Mouse (Mus musculus): ENCODE measurements around the gene Vdr. TPM values are rescaled to one million over a fixed set of nuclear protein-coding genes. Genes with fewer than 3 reads are reported as not detected.
A peak's percentile ranks its signal among the peaks of the same experiment; 100 is the strongest.

The Vdr gene
- polyA plus RNA-seq, 2 experiments = 0.11 to 0.15 TPM

GRCm38 (mm10) chr15:97816199-97816994, 94.0 kb downstream of the Vdr start:
- ATAC-seq (ENCODE audit: insufficient read depth) (no peak), DNase-seq (ENCODE audit: low read depth in 3 of 3, low spot score in 3 of 3) (no peak)
- Histone ChIP-seq H3K4me2 (ENCODE audit: low read depth) (no peak overlapping the region), H3K27ac (no peak overlapping the region), H3K36me3 (replicated peaks; ENCODE audit: control insufficient read depth, insufficient read depth, low read depth) (no peaks in the 10 kb centered on the region), H3K4me3 (ENCODE audit: insufficient read depth in 1 of 2, low read depth in 2 of 2, low read length in 2 of 2) (no peak overlapping the region), H3K4me1 (replicated peaks; ENCODE audit: control insufficient read depth in 2 of 2, insufficient read depth in 2 of 2, low read length in 1 of 2) (peaks cover 0 to 9% of the 10 kb centered on the region in 2 experiments; a peak in 2 of 4 replicates), H3K9me3 (ENCODE audit: control insufficient read depth, low read length) (no peaks in the 10 kb centered on the region), H3K27me3 (ENCODE audit: control insufficient read depth, insufficient read depth, low read length) (no peaks in the 10 kb centered on the region), H3K9ac (replicated peaks) (no peak overlapping the region)
- WGBS (ENCODE audit: insufficient replicate concordance) = 46% methylated on average over 17 of the region's 17 CpGs
- TF ChIP-seq CTCF (IDR thresholded peaks at IDR 0.05; ENCODE audit: low read depth) (peak; percentile 27; the same call in 1 of the 2 replicates), EP300 (IDR thresholded peaks at IDR 0.05; ENCODE audit: low read depth) (no peak)

- no peak overlapping the region for H3K4me2 ChIP-seq (ENCODE audit: low read depth)
- H3K27ac ChIP-seq = no peak overlapping the region
- WGBS (ENCODE audit: insufficient replicate concordance) = 76% methylated on average over 4 of the region's 4 CpGs
- ATAC-seq (ENCODE audit: insufficient read depth) (no peak), DNase-seq (ENCODE audit: low read depth in 3 of 3, low spot score in 3 of 3) (no peak)
- TF ChIP-seq CTCF (IDR thresholded peaks at IDR 0.05; ENCODE audit: low read depth) (no peak), EP300 (IDR thresholded peaks at IDR 0.05; ENCODE audit: low read depth) (no peak)
- no peaks in the 10 kb centered on the region for H3K36me3 ChIP-seq (replicated peaks; ENCODE audit: control insufficient read depth, insufficient read depth, low read depth)
- H3K27me3 ChIP-seq (ENCODE audit: control insufficient read depth, insufficient read depth, low read length) = no peaks in the 10 kb centered on the region
- H3K9ac ChIP-seq (replicated peaks) = no peak overlapping the region
- peaks cover 0 to 9% of the 10 kb centered on the region in 2 experiments; a peak in 2 of 4 replicates for H3K4me1 ChIP-seq (replicated peaks; ENCODE audit: control insufficient read depth in 2 of 2, insufficient read depth in 2 of 2, low read length in 1 of 2)
- no peaks in the 10 kb centered on the region for H3K9me3 ChIP-seq (ENCODE audit: control insufficient read depth, low read length)
- no peak overlapping the region for H3K4me3 ChIP-seq (ENCODE audit: insufficient read depth in 1 of 2, low read depth in 2 of 2, low read length in 2 of 2)
Measured at GRCm38 (mm10) chr15:97815254-97815653, 95.2 kb downstream of the Vdr start.

- H3K9me3 ChIP-seq (ENCODE audit: control insufficient read depth, low read length) = no peaks in the 10 kb centered on the region
- no peaks in the 10 kb centered on the region for H3K27me3 ChIP-seq (ENCODE audit: control insufficient read depth, insufficient read depth, low read length)
- 53% methylated on average over 5 of the region's 5 CpGs for WGBS (ENCODE audit: insufficient replicate concordance)
- H3K9ac ChIP-seq (replicated peaks) = no peak overlapping the region
- H3K4me1 ChIP-seq (replicated peaks; ENCODE audit: control insufficient read depth in 2 of 2, insufficient read depth in 2 of 2, low read length in 1 of 2) = peaks cover 0 to 9% of the 10 kb centered on the region in 2 experiments; a peak in 2 of 4 replicates
- H3K36me3 ChIP-seq (replicated peaks; ENCODE audit: control insufficient read depth, insufficient read depth, low read depth) = no peaks in the 10 kb centered on the region
- no peak overlapping the region for H3K27ac ChIP-seq
- H3K4me3 ChIP-seq (ENCODE audit: insufficient read depth in 1 of 2, low read depth in 2 of 2, low read length in 2 of 2) = no peak overlapping the region
- TF ChIP-seq EP300 (IDR thresholded peaks at IDR 0.05; ENCODE audit: low read depth) (no peak), CTCF (IDR thresholded peaks at IDR 0.05; ENCODE audit: low read depth) (no peak)
- no peak overlapping the region for H3K4me2 ChIP-seq (ENCODE audit: low read depth)
- no peak for ATAC-seq (ENCODE audit: insufficient read depth)
- DNase-seq (ENCODE audit: low read depth in 3 of 3, low spot score in 3 of 3) = no peak
Measured at GRCm38 (mm10) chr15:97814703-97815102, 95.7 kb downstream of the Vdr start.

- no peak for DNase-seq (ENCODE audit: low read depth in 3 of 3, low spot score in 3 of 3)
- WGBS (ENCODE audit: insufficient replicate concordance) = 65% methylated on average over 21 of the region's 21 CpGs
Measured at GRCm38 (mm10) chr15:97813452-97814204, 96.8 kb downstream of the Vdr start.

GRCm38 (mm10) chr15:97812875-97813274, 97.6 kb downstream of the Vdr start:
- no peak for ATAC-seq (ENCODE audit: insufficient read depth)
- no peak overlapping the region for H3K4me3 ChIP-seq (ENCODE audit: insufficient read depth in 1 of 2, low read depth in 2 of 2, low read length in 2 of 2)
- no peaks in the 10 kb centered on the region for H3K27me3 ChIP-seq (ENCODE audit: control insufficient read depth, insufficient read depth, low read length)
- no peaks in the 10 kb centered on the region for H3K9me3 ChIP-seq (ENCODE audit: control insufficient read depth, low read length)
- H3K4me1 ChIP-seq (replicated peaks; ENCODE audit: control insufficient read depth in 2 of 2, insufficient read depth in 2 of 2, low read length in 1 of 2) = peaks cover 0 to 9% of the 10 kb centered on the region in 2 experiments; a peak in 2 of 4 replicates
- H3K36me3 ChIP-seq (replicated peaks; ENCODE audit: control insufficient read depth, insufficient read depth, low read depth) = no peaks in the 10 kb centered on the region
- no peak for TF ChIP-seq CTCF (IDR thresholded peaks at IDR 0.05; ENCODE audit: low read depth)
- TF ChIP-seq EP300 (IDR thresholded peaks at IDR 0.05; ENCODE audit: low read depth) = no peak
- 76% methylated on average over 7 of the region's 7 CpGs for WGBS (ENCODE audit: insufficient replicate concordance)
- H3K9ac ChIP-seq (replicated peaks) = no peak overlapping the region
- no peak overlapping the region for H3K4me2 ChIP-seq (ENCODE audit: low read depth)
- DNase-seq (ENCODE audit: low read depth in 3 of 3, low spot score in 3 of 3) = no peak
- H3K27ac ChIP-seq = no peak overlapping the region

More at GRCm38 (mm10) chr15:97813452-97814204, 96.8 kb downstream of the Vdr start:
- H3K9ac ChIP-seq (replicated peaks) = no peak overlapping the region
- no peak overlapping the region for H3K27ac ChIP-seq
- peaks cover 0 to 9% of the 10 kb centered on the region in 2 experiments; a peak in 2 of 4 replicates for H3K4me1 ChIP-seq (replicated peaks; ENCODE audit: control insufficient read depth in 2 of 2, insufficient read depth in 2 of 2, low read length in 1 of 2)
- no peaks in the 10 kb centered on the region for H3K36me3 ChIP-seq (replicated peaks; ENCODE audit: control insufficient read depth, insufficient read depth, low read depth)
- no peaks in the 10 kb centered on the region for H3K9me3 ChIP-seq (ENCODE audit: control insufficient read depth, low read length)
- no peak overlapping the region for H3K4me2 ChIP-seq (ENCODE audit: low read depth)
- H3K27me3 ChIP-seq (ENCODE audit: control insufficient read depth, insufficient read depth, low read length) = no peaks in the 10 kb centered on the region
- H3K4me3 ChIP-seq (ENCODE audit: insufficient read depth in 1 of 2, low read depth in 2 of 2, low read length in 2 of 2) = no peak overlapping the region
- no peak for ATAC-seq (ENCODE audit: insufficient read depth)
- TF ChIP-seq CTCF (IDR thresholded peaks at IDR 0.05; ENCODE audit: low read depth) = no peak
- no peak for TF ChIP-seq EP300 (IDR thresholded peaks at IDR 0.05; ENCODE audit: low read depth)

Measured in liver, embryonic 14.5 days (tissue).